Mouse (Mus musculus): ENCODE measurements around the gene Triobp. TPM values are rescaled to one million over a fixed set of nuclear protein-coding genes. Genes with fewer than 3 reads are reported as not detected.

Triobp gene
- polyA plus RNA-seq, 1 experiment from 2014 or later: 46.4 TPM

- Histone ChIP-seq H3K9me3 (ENCODE audit: control insufficient read depth, low read length) (no peaks in the 10 kb centered on the region), H3K36me3 (ENCODE audit: control insufficient read depth, insufficient read depth, low read length) (no peaks in the 10 kb centered on the region), H3K9ac (ENCODE audit: low read length) (no peak overlapping the region), H3K27ac (ENCODE audit: low read depth, low read length) (no peak overlapping the region), H3K27me3 (ENCODE audit: control insufficient read depth, insufficient read depth, low read length) (no peaks in the 10 kb centered on the region), H3K4me1 (ENCODE audit: control insufficient read depth, insufficient read depth, low read length) (peaks cover 10% of the 10 kb centered on the region), H3K4me2 (ENCODE audit: low read depth) (no peak overlapping the region), H3K4me3 (ENCODE audit: low read depth, low read length) (no peak overlapping the region)
- ATAC-seq (ENCODE audit: insufficient read depth, low FRiP score, low TSS enrichment) (no peak), DNase-seq (ENCODE audit: low spot score) (no peak)
- 67% methylated on average over 1 of the region's 1 CpGs for WGBS
Observed at GRCm38 (mm10) chr15:79023366-79023765, 75.8 kb downstream of the Triobp start.

GRCm38 (mm10) chr15:79025687-79026308, 78.3 kb downstream of the Triobp start:
- Histone ChIP-seq H3K4me2 (ENCODE audit: low read depth) (peak overlapping the region; percentile 19; the same call in 1 of the 2 replicates), H3K27ac (ENCODE audit: low read depth, low read length) (no peak overlapping the region), H3K9me3 (ENCODE audit: control insufficient read depth, low read length) (no peaks in the 10 kb centered on the region), H3K4me1 (ENCODE audit: control insufficient read depth, insufficient read depth, low read length) (peaks cover 10% of the 10 kb centered on the region), H3K4me3 (ENCODE audit: low read depth, low read length) (no peak overlapping the region), H3K9ac (ENCODE audit: low read length) (peak overlapping the region; percentile 20), H3K27me3 (ENCODE audit: control insufficient read depth, insufficient read depth, low read length) (no peaks in the 10 kb centered on the region), H3K36me3 (ENCODE audit: control insufficient read depth, insufficient read depth, low read length) (no peaks in the 10 kb centered on the region)
- peak; percentile 40 for DNase-seq (ENCODE audit: low spot score)
- no peak for ATAC-seq (ENCODE audit: insufficient read depth, low FRiP score, low TSS enrichment)
- 12% methylated on average over 15 of the region's 18 CpGs for WGBS

DNA sequence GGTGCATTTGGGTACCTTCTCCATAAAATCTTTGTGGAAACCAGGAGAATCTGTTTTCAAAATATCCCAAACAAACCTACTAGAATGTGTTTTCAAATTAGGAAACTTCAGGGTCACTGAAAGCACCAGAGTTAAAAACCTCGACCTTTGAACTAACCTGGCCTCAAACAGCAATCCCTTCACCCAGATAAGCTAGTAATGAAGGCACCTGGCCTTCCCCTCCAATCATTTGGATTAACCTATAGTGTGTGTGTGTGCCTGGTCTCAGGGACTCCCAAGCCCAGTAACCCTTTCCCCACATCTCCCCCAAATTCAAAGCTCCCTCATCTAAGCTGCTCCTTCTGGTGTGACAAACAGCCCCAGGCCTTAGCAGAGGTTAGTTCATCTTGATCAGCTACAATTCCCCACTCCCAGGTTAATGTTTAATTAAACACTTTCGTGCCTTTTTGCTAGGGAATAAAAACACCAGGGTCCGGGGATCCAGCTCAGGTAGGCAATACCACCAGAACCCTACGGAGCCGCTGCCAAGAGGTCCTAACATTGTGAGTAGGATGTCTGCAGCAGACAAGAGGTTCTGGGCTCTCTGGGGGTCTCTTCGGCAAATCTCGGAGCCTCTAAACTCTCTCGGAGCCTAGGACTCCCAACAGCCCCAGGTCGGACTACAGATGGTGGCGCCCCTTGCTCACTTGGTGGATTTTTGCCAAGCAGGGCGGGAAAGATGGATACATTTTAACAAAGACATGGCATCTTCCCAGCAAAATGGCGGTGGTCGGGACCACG, 79.2 kb downstream of the Triobp start:
- no peak overlapping the region for H3K4me3 ChIP-seq (ENCODE audit: low read depth, low read length)

DNA sequence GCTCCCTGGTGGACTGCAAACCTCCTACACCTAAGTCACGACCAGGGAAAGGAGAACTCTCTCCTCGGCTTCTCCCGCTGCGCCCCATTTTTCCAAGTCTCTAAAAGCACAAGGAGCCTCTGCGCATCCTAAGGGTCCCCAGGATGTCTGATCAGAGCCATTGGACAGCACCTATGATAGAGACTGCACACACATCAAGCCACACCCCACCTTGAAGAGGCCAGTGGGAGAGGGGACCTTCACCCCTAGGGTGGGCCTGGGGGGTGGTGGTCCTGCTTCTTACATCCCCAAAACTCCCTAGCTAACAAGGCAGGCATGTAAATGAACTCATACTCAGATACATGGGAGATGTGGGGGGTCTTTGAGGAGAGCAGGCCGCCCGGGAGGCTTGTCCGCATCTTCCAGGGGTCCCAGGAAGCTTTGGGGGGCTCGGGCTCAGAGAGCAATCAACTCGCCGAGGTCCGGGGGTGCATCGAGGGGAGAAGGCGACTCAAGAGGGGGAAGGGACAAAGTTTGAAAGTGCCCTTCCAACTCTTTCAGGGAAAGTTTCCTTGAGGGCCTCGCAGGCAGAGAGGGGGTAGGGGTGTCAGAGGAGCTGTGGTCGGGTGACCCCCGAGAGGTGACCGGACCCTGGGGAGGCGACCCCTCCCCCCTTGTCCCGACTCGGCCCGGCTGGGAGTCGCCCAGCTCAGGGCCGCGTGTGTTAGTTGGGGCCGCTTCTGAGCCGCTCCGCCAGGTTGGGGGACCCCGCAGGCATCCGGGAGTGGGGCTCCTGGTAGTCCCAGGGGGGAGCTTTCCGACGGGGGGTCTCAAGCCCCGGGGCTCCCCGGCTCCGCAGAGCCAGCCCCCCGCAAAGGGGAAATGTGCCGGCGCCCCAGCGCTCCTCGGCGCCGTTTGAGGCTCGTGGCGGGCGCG, 80.0 kb downstream of the Triobp start:
- WGBS: 7% methylated on average over 42 of the region's 46 CpGs
- H3K4me2 ChIP-seq (ENCODE audit: low read depth): peak overlapping the region; percentile 82
- peaks cover 16% of the 10 kb centered on the region for H3K4me1 ChIP-seq (ENCODE audit: control insufficient read depth, insufficient read depth, low read length)
- peak overlapping the region; percentile 76 for H3K4me3 ChIP-seq (ENCODE audit: low read depth, low read length)
- no peak for ATAC-seq (ENCODE audit: insufficient read depth, low FRiP score, low TSS enrichment)
- no peaks in the 10 kb centered on the region for H3K9me3 ChIP-seq (ENCODE audit: control insufficient read depth, low read length)
- peak overlapping the region; percentile 97 for H3K27ac ChIP-seq (ENCODE audit: low read depth, low read length)
- H3K27me3 ChIP-seq (ENCODE audit: control insufficient read depth, insufficient read depth, low read length): no peaks in the 10 kb centered on the region
- DNase-seq (ENCODE audit: low spot score): peak; percentile 55
- H3K36me3 ChIP-seq (ENCODE audit: control insufficient read depth, insufficient read depth, low read length): no peaks in the 10 kb centered on the region
- H3K9ac ChIP-seq (ENCODE audit: low read length): peak overlapping the region; percentile 100

More for the DNA sequence above, 79.2 kb downstream of the Triobp start:
- WGBS: 46% methylated on average over 14 of the region's 14 CpGs
- Histone ChIP-seq H3K4me1 (ENCODE audit: control insufficient read depth, insufficient read depth, low read length) (peaks cover 16% of the 10 kb centered on the region), H3K36me3 (ENCODE audit: control insufficient read depth, insufficient read depth, low read length) (no peaks in the 10 kb centered on the region), H3K9ac (ENCODE audit: low read length) (no peak overlapping the region), H3K4me2 (ENCODE audit: low read depth) (peak overlapping the region; percentile 82; the same call in 1 of the 2 replicates), H3K27ac (ENCODE audit: low read depth, low read length) (no peak overlapping the region), H3K27me3 (ENCODE audit: control insufficient read depth, insufficient read depth, low read length) (no peaks in the 10 kb centered on the region), H3K9me3 (ENCODE audit: control insufficient read depth, low read length) (no peaks in the 10 kb centered on the region)
- ATAC-seq (ENCODE audit: insufficient read depth, low FRiP score, low TSS enrichment): no peak
- DNase-seq (ENCODE audit: low spot score): no peak

DNA sequence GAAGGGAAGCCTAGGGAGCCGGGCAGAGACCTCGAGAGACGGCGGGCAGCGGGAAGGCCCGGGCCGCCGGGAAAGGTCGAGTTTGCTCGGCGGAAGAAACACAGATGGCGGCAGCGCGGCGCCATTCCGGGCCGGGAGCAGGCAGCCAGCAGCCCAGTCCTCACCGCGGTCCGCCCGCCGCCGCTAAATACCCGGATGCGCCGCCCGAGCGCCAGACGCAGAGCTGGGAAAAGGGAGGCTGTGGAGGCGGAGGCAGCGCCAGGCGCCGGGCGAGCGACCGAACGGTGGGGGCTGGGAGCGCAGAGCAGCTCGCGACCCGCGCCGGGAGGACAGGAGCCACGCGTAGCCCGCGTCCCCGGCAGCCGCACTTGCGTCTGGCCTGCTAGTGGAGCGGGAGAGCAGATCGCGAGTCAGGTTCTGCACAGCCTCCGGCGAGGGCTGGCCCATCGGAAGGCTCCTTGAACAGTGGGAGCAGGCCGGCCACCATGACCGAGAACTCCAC, 80.8 kb downstream of the Triobp start, which contains the start of gene H1f0:
Gene H1f0 (plus strand): TSS at position 214 of the 502 bp plus-strand sequence.
- no peaks in the 10 kb centered on the region for H3K27me3 ChIP-seq (ENCODE audit: control insufficient read depth, insufficient read depth, low read length)
- peak within 1 kb of the TSS; percentile 76 for H3K4me3 ChIP-seq (ENCODE audit: low read depth, low read length)
- peak within 1 kb of the TSS; percentile 82 for H3K4me2 ChIP-seq (ENCODE audit: low read depth)
- peak within 1 kb of the TSS; percentile 100 for H3K9ac ChIP-seq (ENCODE audit: low read length)
- no peaks in the 10 kb centered on the region for H3K36me3 ChIP-seq (ENCODE audit: control insufficient read depth, insufficient read depth, low read length)
- DNase-seq (ENCODE audit: low spot score) (peak; percentile 96), ATAC-seq (ENCODE audit: insufficient read depth, low FRiP score, low TSS enrichment) (peak; percentile 71)
- H3K4me1 ChIP-seq (ENCODE audit: control insufficient read depth, insufficient read depth, low read length): peaks cover 16% of the 10 kb centered on the region
- under 1% methylated on average over 56 of the region's 58 CpGs for WGBS
- no peaks in the 10 kb centered on the region for H3K9me3 ChIP-seq (ENCODE audit: control insufficient read depth, low read length)
- peak within 1 kb of the TSS; percentile 97 for H3K27ac ChIP-seq (ENCODE audit: low read depth, low read length)

DNA sequence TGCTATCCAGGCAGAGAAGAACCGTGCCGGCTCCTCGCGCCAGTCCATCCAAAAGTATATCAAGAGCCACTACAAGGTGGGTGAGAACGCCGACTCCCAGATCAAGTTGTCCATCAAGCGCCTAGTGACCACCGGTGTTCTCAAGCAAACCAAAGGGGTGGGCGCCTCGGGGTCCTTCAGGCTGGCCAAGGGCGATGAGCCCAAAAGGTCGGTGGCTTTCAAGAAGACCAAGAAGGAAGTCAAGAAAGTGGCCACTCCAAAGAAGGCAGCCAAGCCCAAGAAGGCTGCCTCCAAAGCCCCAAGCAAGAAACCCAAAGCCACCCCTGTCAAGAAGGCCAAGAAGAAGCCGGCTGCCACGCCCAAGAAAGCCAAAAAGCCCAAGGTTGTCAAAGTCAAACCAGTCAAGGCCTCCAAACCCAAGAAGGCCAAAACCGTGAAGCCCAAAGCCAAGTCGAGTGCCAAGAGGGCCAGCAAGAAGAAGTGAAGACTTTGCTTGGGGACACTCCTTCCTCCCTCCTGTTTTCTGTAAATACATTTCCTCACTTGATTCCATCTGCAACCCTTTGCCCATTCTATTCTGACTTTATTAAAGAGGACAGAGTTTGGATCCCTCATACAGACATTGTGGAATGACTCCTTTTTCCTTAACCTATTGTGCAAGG, 81.4 kb downstream of the Triobp start:
- WGBS: 28% methylated on average over 16 of the region's 16 CpGs
- ATAC-seq (ENCODE audit: insufficient read depth, low FRiP score, low TSS enrichment): no peak

DNA sequence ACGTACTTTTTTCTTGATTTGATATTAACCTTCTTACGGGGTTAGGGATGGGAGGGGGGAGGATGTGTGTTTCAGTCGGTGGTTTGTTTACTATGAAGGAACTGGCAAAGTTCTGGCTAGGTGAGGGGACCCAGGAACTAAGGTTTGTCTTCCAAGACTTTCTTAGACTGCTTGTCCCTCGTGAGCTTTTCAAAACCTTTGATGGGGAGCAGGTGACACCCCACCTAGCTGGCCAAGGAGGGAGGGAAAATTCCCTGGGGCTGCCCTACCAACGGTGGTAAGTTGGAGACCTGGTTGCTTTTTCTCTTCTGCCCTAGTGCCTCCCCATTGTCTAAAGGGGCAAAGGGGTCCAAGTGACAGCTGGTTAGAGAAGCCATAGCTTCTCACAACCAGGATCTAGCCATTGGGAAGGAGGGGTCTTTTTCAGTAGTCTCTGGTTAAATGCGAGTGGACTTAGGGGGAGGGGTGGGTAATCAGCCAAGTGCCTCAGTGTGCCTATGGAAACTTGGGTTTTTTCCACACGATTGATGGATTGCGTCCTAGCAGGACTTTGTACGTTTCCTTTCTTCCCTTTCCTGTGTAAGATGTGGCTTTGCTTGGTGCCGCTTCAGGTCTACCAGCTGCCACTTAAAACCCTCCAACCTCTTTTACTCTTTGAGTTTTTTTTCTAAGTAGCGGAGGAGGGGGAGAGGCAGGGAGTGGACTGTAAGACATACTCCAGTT, 82.2 kb downstream of the Triobp start:
- Histone ChIP-seq H3K9ac (ENCODE audit: low read length) (peak overlapping the region; percentile 100), H3K4me2 (ENCODE audit: low read depth) (peak overlapping the region; percentile 82), H3K27ac (ENCODE audit: low read depth, low read length) (peak overlapping the region; percentile 29; the same call in 1 of the 2 replicates), H3K4me3 (ENCODE audit: low read depth, low read length) (peak overlapping the region; percentile 76), H3K9me3 (ENCODE audit: control insufficient read depth, low read length) (no peaks in the 10 kb centered on the region), H3K36me3 (ENCODE audit: control insufficient read depth, insufficient read depth, low read length) (no peaks in the 10 kb centered on the region), H3K4me1 (ENCODE audit: control insufficient read depth, insufficient read depth, low read length) (peaks cover 16% of the 10 kb centered on the region), H3K27me3 (ENCODE audit: control insufficient read depth, insufficient read depth, low read length) (no peaks in the 10 kb centered on the region)
- 9% methylated on average over 11 of the region's 11 CpGs for WGBS
- ATAC-seq (ENCODE audit: insufficient read depth, low FRiP score, low TSS enrichment) (no peak), DNase-seq (ENCODE audit: low spot score) (peak; percentile 49)

More for the DNA sequence above, 81.4 kb downstream of the Triobp start:
- no peaks in the 10 kb centered on the region for H3K9me3 ChIP-seq (ENCODE audit: control insufficient read depth, low read length)
- H3K27ac ChIP-seq (ENCODE audit: low read depth, low read length): peak overlapping the region; percentile 97
- peak overlapping the region; percentile 76 for H3K4me3 ChIP-seq (ENCODE audit: low read depth, low read length)
- peak overlapping the region; percentile 82 for H3K4me2 ChIP-seq (ENCODE audit: low read depth)
- no peaks in the 10 kb centered on the region for H3K27me3 ChIP-seq (ENCODE audit: control insufficient read depth, insufficient read depth, low read length)
- peak; percentile 45 for DNase-seq (ENCODE audit: low spot score)
- H3K4me1 ChIP-seq (ENCODE audit: control insufficient read depth, insufficient read depth, low read length): peaks cover 16% of the 10 kb centered on the region
- peak overlapping the region; percentile 100 for H3K9ac ChIP-seq (ENCODE audit: low read length)
- no peaks in the 10 kb centered on the region for H3K36me3 ChIP-seq (ENCODE audit: control insufficient read depth, insufficient read depth, low read length)

Measured in neural tube, embryonic 11.5 days (tissue).